Mouse (Mus musculus): ENCODE results near the gene Slc35e2.
A peak's percentile ranks its signal among the peaks of the same experiment; 100 is the strongest.
"Not testable (repeated sequence)": the region's sequence is repeated elsewhere in the genome, so short reads cannot be mapped to it uniquely, and the experiment has no call there.

The Slc35e2 gene

DNA sequence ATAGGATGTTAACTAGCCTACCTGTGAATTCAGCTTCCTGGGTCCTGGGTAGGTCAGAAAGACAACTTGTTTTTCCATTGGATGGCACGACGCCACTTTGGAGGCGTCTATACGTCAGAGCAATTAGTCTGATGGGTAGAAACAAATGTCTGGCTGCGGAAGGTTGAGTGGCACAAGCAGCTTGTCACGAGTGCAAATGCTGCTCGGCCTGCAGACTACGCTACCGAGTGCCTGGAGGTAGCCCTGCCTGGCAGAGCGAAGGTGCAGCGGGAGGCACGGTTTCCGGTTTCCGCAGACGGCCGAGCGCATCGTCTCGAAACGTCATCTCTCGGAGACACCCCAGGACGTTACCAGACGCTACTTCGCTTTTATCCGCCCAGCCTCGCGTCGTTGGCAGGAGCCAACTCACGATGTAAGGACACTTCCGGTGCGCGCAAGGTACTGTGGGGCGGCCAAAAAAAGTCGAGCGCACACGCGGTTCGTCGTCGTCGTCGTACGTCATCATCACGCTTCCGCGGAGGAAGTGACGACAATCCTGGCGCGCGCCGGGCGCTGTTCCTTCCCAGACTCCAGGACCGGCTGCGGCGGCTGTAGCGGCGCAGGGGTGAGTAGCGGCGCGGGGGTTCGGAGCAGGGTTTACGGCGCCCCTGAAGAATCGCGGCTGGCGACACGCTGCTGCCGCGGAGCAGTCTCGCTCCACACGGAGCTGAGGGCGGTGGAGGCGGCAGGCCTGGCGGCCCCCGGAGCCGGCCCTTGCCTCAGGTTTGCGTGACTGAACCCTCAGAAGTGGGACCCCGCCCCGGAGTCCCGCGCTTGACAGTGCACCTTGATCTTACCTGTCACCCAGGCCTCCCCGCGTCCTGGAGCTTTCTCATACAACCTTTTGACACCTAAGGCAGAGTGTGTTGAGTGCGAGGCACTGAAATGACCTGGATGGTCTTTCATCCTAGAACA, 23.4 kb downstream of the Slc35e2 start, which contains the start of gene Cdk11b:
Gene Cdk11b (plus strand): TSS at position 517 of the 954 bp plus-strand sequence.
- peak; percentile 99 for DNase-seq (ENCODE audit: low read depth, low spot score)

DNA sequence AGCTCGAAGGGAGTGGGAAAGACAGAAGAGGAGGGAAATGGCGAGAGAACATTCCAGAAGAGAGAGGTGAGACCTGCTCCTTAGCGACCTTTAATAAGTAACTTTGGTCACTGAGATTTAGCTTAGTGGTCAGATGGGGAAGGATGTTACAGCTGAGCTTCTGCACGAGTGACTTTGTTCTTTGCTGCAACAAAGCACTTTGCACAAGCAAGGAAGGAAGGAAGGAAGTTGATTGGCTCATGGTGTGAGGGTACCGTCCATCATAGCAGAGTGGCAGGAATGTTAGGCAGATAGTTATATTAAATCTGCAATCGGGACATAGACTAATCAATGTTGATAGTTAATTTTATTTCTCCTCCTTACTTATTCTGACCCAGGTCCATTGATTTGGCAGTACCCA, 29.1 kb downstream of the Slc35e2 start:
- DNase-seq (ENCODE audit: low read depth, low spot score) = no peak

DNA sequence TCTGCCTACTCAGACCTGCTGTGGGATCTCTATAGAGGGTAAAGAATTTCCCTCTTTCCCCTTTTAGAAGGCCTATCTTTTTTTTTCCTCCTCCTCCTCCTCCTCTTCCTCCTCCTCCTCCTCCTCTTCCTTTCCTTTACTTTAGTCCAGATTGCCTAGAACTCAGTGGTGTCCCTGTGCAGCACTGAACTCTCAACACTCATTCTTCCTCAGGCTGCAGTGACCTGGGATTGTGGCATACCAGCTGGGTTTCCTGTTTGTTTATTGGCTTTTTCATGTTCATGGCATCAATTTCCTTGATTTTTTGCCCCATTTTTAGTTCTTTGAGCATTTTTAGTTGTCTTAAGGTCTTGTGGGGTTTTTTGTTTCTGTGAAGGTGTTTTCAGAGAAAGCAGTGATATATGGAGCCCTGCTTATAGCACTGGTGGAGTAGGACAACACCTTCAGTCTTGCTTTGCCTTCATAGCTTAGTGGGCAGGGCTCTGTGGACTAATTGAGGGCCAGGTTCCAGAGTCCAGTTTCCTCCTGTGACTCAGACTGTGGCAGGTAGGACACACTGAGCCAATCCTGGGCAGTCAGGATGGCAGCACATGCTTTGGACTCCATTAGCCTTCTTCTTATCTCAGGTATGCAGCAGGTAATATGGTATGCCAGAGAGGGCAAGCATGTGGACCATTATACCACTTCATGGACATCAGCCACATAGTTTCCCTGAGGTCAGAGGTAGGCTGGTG, 34.7 kb downstream of the Slc35e2 start:
- no peak for DNase-seq (ENCODE audit: low read depth, low spot score)

DNA sequence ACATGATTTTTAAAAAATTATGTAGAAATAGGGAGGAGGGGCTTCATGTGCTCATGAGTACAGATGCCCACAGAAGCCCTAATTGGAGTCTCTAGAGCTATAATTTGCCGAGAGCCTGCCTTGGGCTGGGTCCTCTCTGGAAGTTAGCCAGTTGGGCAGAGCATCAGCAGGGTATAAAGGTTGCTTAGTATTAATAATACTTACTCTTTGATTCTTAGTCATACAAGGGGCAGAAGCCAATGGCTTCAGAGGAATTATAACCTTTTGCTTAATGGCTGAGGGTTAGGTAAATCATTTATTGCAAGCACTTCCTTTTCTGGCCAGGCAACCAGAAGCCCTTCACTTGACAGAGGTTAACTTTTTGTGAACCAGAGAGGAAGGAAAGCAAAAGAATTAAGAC, 42.3 kb downstream of the Slc35e2 start:
- no peak for DNase-seq (ENCODE audit: low read depth, low spot score)

DNA sequence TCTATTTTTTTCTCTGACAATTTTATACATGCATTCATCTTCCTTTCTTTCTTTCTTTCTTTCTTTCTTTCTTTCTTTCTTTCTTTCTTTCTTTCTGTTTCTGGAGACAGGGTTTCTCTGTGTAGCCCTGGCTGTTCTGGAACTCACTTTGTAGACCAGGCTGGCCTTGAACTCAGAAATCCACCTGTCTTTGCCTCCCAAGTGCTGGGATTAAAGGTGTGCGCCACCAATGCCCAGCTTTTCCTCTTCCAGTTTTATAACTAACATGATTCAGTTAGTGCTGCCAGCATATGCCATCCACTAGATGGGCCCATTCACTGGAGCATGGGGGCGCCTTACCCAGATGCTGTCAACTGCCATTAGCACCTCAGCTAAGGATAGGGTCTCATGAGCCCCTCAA, 44.1 kb downstream of the Slc35e2 start, which contains the start of gene Gm10563:
Gene Gm10563 (minus strand): TSS at position 101 of the 400 bp plus-strand sequence.
- DNase-seq (ENCODE audit: low read depth, low spot score) = not testable (repeated sequence)

DNA sequence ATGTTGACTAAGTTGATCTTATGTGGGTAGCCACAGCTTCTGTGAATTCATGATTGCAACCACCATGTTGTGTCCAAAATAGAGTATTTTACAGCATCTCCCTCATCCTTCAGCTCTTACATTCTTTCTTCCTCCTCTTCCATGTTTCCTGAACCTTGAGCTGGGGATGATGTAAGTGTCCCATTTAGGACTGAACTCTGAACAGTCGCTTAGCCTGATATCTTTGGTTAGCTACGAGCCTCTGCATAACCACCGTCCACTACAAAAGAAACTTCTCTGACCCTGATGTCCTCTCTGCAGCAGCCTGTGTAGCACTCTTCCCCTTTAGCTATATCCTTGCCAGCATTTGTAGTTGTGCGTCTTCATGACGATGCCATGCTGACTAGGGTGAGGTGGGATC, 44.5 kb downstream of the Slc35e2 start:
- DNase-seq (ENCODE audit: low read depth, low spot score) = no peak

DNA sequence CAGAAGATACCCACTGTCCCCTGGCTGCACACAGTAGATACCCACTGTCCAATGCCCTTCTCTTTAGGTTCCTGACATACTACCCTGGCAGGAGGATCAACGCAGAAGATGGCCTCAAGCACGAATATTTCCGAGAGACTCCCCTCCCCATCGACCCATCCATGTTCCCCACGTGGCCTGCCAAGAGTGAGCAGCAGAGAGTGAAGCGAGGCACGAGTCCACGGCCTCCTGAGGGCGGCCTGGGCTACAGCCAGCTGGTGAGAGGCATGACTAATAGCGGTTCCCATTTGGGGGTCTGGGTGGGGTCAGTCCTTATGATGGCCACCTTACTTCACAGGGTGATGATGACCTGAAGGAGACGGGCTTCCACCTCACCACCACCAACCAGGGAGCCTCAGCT, 48.1 kb downstream of the Slc35e2 start:
- DNase-seq (ENCODE audit: low read depth, low spot score) = no peak

DNA sequence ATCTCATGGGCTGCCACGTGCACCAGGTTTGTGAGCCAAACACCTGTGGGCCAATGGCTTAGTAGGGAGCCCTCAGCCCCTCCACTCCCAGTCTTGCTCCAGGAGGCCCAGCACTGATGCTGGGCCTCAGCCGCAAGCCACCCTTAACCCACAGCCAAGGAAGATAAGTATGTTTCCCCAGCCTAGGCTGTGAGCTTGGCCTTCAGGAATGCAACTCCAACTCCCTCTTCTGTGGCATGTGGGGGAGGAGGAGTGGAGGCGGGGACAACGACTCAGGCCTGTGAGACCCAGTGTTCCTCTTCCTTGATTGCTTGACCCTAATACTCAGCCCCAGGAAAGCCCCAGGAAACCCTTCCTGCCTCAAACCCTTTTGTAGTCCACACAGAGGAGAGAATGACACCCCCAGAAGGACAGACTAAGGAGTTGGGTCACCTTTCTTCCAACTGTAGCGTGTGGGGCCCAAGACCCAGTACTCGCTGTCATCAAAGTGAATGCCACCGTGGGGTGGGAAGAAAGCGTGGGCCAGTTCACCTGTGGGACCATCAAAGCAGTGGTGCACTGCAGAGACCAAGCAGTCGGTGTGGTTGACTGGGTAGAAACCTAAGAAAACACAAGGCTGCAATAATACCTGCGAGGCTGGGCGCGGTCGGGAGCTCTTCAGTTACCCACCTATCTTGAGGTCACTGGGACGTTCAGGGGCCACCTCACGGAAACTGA, 50.5 kb downstream of the Slc35e2 start:
- no peak for DNase-seq (ENCODE audit: low read depth, low spot score)

DNA sequence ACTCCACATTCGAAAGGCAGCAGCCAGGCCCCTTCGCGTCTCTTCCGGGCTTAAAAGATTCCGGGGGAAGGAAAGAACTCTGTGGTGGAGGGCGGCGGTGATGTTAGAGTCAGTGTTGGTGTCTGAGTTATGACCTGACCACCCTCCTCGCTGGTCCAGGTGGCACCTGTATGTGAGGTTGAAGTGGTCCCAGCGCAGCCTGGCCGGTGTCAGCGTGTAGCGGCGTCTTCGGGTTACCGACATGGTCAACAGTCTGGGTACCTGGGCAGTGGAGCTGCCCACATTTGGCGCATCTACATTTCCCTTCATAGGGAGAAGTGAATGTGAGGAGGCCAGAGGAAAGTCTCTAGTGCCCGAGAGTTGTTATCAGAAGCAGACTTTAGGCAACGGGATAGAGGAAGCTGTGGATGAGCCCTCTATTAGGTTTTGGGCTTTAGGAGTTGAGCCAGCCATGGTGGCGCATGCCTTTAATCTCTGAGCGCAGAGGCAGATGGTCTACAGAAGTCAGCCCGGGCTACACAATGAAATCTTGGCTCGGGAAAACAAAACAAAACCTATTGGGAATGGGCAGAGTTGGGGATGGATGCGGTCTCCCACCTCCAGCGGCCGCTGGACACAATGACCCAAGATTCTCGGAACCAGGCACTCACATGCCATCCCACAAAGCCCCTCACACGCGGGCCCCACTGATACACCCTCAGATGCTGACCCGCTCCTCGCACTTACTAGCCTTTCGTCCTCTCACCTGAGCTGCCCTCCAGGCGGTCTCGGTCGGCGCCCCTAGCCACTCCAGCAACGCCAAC, 51.3 kb downstream of the Slc35e2 start:
- DNase-seq (ENCODE audit: low read depth, low spot score) = no peak

DNA sequence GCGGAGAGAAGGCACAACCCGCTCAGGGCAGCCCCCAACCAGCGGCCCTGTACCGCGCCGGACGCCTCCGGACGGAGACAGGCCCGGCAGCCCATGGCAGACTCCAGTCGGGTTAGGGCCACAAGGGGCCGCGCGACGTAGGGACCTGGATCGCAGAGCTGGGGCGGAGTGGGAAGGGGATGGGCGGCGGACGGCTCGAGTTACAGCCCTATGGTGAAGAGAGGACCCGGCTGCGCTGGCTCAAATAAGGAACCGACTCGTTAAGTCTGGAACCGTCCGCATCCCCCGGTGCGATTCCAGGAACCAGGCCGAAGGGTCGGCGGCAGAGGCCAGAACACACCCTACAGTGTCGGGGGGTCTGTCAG, 51.9 kb downstream of the Slc35e2 start, which contains the start of gene Mmp23:
Gene Mmp23 (minus strand): TSS at position 299 of the 365 bp plus-strand sequence.
- no peak for DNase-seq (ENCODE audit: low read depth, low spot score)

DNA sequence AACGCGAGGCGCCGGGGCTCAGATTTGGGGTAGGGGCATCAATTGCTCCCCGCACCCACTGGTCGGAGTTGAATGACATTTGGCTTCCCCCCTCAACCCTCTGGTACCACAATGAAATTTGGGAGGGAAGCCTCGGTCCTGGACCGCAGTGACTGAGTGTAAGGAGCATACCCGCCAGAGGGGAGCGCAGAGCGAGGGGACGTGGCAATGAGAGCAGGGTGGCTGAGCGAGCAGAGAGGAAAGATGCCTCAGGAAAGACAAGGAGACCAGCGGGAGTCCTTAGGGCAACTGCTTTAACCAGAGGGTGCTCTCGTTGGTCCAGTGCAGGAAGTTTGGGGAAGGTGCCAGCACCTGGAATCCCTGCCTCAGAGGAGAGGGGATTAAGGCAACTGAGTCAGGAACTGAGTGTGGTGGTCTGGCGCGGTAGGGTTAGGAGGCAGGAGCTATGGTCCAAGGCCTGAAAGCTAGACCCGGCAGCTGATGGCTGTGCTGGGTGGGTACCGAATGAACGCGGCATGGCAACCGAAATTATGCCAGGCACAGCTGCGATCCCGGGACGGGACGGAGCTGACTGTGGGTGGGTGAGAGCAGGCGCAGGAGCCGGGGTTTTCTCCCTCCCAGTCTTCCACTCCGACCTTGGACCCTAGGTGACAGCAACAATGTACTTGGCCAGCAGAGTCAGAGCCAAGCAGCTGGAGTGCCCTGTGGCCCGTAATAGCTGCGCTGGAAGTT, 52.4 kb downstream of the Slc35e2 start:
- no peak for DNase-seq (ENCODE audit: low read depth, low spot score)

DNA sequence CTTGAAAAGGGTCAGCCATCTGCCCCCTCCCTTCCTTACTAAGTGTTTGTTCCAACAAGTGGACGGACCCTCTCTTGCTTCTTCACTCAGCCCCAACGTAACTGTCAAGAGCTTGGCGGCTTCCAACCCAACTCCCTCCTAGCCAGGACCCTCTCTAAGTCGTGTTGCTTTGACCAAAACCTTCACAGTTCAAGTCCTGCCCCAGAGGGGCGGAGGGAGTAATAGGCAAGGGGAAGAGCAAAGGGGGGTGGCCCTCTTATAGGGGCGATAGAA, 52.9 kb downstream of the Slc35e2 start:
- no peak for DNase-seq (ENCODE audit: low read depth, low spot score)

DNA sequence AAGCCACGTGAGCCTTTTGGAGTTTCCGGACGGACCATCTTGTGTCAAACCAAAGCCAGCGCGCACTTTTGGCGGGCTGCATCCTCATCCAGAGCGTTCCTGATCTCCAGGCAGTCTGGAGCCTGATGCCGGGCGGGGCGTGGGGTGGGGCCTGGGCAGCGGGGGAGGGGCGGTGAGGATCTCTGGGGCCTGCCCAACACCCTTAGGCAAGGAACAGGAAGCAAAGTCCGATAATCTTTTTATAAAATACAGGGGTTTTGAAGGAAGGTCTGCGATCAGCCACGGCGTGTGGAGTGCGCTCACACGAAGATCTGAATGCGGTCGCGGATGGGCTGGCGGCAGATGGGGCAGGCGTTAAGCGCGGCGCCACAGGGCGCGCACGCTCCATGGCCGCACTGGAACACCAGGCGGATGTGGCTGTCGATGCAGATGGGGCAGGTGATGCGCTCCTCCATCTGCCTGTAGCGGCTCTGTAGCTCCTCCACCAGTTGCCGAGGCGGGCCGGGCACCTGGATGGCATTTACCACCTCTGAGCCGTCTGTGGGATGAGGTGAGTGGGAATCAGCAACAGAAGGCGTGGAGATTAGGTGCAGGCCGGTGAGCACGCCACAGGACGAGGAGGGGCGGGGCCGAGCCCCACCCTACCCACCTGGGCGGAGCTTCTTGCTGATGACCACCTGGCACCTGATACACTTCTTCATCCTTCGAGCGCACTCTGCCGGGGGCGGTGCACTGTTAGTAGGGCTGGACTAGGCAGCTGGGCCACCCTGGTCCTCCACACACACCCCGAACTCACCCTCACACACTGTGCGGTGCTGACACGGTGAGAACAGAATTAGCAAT, 53.5 kb downstream of the Slc35e2 start:
- DNase-seq (ENCODE audit: low read depth, low spot score) = no peak

DNA sequence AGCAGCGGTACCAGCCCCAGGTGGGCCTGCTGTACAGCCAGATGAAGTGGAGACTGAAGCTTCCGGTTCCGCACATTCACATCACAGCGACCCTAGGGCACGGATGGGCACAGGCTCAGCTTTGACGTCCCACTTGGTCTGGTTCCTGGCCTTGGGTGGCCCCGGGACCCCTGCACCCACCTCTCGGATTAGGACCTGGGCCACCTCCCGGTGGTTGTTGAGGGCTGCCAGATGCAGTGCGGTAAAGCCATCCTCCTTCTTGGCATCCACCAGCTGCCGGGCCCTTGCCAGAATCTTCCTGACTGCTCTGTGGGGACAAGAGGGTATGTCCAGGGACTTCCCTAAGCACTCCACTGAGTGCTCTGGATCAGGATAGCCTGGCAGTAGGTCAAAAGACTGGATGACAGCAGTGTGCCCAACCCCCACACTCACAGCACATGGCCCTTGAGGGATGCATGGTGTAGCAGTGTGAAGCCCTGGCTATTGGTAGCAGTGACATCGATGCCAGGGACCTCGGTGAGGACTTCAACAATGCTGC, 55.1 kb downstream of the Slc35e2 start:
- no peak for DNase-seq (ENCODE audit: low read depth, low spot score)

DNA sequence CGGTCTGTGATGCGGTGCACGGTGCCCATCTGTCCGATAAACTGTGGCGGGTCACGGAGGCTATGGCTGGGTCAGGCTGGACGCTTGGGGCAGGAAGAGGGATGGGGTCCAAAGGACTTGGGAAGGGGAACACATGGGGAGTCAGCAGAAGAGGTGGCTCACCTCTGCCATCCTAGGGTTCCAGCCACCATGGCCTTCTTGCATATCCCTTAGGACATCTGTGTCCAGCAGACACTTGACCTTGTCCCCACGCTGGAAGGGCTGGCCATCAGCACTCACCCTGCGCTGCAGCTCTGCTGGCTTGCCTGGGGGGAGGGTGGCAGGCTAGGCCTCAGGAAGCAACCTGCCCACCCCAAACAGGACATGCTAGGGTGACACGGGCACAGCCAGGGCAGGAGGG, 57.7 kb downstream of the Slc35e2 start:
- DNase-seq (ENCODE audit: low read depth, low spot score) = no peak

DNA sequence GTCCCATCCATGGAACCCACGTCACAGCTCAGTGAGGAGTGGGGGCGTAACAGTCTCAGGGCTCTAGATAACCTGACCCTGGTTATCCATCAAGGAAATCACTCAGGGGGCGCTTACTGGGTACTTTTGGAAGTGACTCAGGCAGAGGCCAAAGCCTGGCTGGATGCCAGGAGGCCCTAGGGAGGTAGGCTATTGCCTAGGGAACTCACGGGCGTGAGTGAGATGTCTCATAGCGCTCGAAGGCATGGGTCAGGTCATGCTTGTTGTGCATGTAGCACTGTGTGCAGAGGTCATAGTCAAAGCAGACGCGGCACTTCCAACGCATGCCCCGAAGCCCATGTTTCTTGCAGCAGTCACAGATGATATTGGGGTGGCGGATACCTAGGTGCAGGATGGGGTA, 59.4 kb downstream of the Slc35e2 start:
- DNase-seq (ENCODE audit: low read depth, low spot score) = no peak

DNA sequence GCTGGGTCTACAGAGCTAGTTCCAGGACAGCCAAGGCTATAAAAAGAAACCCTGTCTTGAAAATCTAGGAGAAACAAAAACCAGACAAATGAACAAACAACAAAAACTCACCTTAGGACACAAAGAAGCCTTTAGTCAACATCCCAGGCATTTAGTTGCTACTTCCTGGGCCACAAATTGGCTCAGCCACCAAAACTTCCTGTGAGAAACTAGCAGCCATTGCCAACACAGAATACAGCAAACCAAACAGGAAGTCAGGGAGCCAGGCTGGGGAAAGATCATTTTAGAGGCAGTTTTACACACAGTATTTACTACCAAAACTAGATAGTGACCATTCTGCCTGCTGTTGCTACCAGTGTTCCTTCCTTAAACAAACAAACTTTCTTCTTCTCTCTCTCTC, 65.7 kb downstream of the Slc35e2 start:
- DNase-seq (ENCODE audit: low read depth, low spot score) = no peak

DNA sequence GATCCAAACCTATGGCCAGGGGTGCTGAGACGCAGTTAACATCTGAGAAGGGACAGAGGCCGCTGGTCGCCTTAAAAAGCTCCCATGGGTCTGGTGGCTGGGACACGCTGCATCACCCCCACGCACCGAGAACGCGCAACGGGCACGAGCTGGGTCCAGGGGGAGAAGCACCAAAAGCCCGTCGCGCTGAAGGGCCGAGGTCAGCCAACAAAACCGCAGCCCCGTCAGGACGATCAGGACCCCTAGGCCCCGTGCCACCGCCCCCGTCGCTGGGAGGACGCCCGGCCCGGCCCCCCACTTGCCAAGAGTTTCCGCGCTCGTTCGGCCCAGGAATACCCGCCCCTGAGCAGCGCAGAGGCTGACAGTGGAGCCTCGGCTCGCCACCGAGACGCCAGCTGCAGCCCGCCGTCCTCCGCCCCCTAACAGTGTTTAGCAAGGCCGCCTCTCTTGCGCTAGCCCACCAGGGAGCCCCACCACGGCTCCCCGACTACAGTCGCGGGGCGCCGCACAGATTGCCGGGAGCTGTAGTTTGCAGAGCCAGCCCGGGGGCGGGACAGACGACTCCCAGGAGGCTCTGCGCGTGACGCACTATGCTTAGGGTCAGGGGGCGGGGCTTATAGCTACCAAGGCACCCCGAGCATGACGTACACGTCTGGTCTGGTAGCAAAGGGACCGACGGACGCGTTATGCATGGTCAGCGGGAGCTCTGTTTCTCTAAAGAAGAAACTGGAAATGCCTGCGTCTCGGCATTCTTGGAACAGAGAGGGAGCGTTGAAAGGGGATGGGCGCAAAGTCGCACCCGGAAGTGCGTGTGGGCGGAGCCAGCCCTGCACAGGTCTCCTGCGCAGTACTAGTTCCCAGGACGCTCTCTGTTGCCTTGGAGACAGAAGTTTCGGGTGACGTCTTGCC, 67.7 kb downstream of the Slc35e2 start, which contains the start of gene Mib2:
Gene Mib2 (minus strand): TSS at position 510 of the 909 bp plus-strand sequence.
- DNase-seq (ENCODE audit: low read depth, low spot score) = peak; percentile 97
